Mouse (Mus musculus) gastrocnemius, postnatal 36 days (tissue): ENCODE data around the gene Stambpl1. TPM values are rescaled to one million over a fixed set of nuclear protein-coding genes. Genes with fewer than 3 reads are reported as not detected.

Experiments used
- DNase-seq, 2 experiments: peaks; one replicate each; pipeline ENCODE4 v3.0.0; 2022
- intact Hi-C: fragments of 180-260 bp; cut with DNase I; formaldehyde crosslinking; loops from one replicate; pipeline ENCODE4 v1.15.1; 2025
- total RNA-seq, 2 experiments: library from RNA; stranded (reverse); gene quantifications; 2 replicates each; pipeline ENCODE4 v1.2.3; 2021

The Stambpl1 gene
- total RNA-seq, 2 experiments from 2014 or later, result 0.79 TPM

- peak; percentile 64 to 67 for DNase-seq
- intact Hi-C loops, result no loop called here
Observed at GRCm38 (mm10) chr19:34233944-34234343, 41.9 kb downstream of the Stambpl1 start.

- DNase-seq, result no peak
- intact Hi-C loops, result no loop called here
Observed at GRCm38 (mm10) chr19:34236049-34236448, 44.0 kb downstream of the Stambpl1 start.

GRCm38 (mm10) chr19:34237746-34238145 is 45.7 kb downstream of the Stambpl1 start:
- DNase-seq, result no peak
- intact Hi-C loops, result no loop called here

GRCm38 (mm10) chr19:34240273-34241039 is 48.4 kb downstream of the Stambpl1 start:
- no peak for DNase-seq
- intact Hi-C loops, result loop anchor here (5.0 to 10.0 kb wide), 2 partner anchors 92 to 394 kb away; no protein-coding TSS in a partner anchor

- no peak for DNase-seq
- intact Hi-C loops, result loop anchor here (5.0 to 10.0 kb wide), 2 partner anchors 91 to 393 kb away; no protein-coding TSS in a partner anchor
Observed at GRCm38 (mm10) chr19:34241247-34241915, 49.4 kb downstream of the Stambpl1 start.

GRCm38 (mm10) chr19:34242925-34243324 is 50.9 kb downstream of the Stambpl1 start:
- intact Hi-C loops, result loop anchor here (2.0 to 10.0 kb wide), 4 partner anchors 42 to 392 kb away; no protein-coding TSS in a partner anchor
- no peak for DNase-seq

- intact Hi-C loops, result loop anchor here (5.0 to 10.0 kb wide), 2 partner anchors 88 to 391 kb away; no protein-coding TSS in a partner anchor
- peak in 1 of 2 experiments; percentile 28 for DNase-seq
Observed at GRCm38 (mm10) chr19:34244056-34244455, 52.0 kb downstream of the Stambpl1 start.

- intact Hi-C loops, result loop anchor here (10.0 kb wide), 1 partner anchor 386 kb away; no protein-coding TSS in a partner anchor
- DNase-seq, result no peak
Observed at GRCm38 (mm10) chr19:34248558-34248957, 56.5 kb downstream of the Stambpl1 start.

GRCm38 (mm10) chr19:34250621-34251020 is 58.6 kb downstream of the Stambpl1 start:
- intact Hi-C loops, result no loop called here
- no peak for DNase-seq

- intact Hi-C loops, result no loop called here
- DNase-seq, result no peak
Observed at GRCm38 (mm10) chr19:34251900-34252299, 59.9 kb downstream of the Stambpl1 start.

- intact Hi-C loops, result no loop called here
- DNase-seq, result no peak
Observed at GRCm38 (mm10) chr19:34252450-34252849, 60.4 kb downstream of the Stambpl1 start.

GRCm38 (mm10) chr19:34254101-34254879 is 62.3 kb downstream of the Stambpl1 start:
- DNase-seq, result peak in 1 of 2 experiments; percentile 11
- intact Hi-C loops, result no loop called here

- DNase-seq, result peak in 1 of 2 experiments; percentile 11
Observed at GRCm38 (mm10) chr19:34254880-34255681, 63.1 kb downstream of the Stambpl1 start, which contains the start of gene Acta2. TSS of gene Acta2 (minus strand) at chr19:34255590.

GRCm38 (mm10) chr19:34256149-34256548 is 64.1 kb downstream of the Stambpl1 start:
- no peak for DNase-seq
- intact Hi-C loops, result no loop called here

More at GRCm38 (mm10) chr19:34254880-34255681, 63.1 kb downstream of the Stambpl1 start, which contains the start of gene Acta2:
- intact Hi-C loops, result no loop called here

- DNase-seq, result no peak
- intact Hi-C loops, result no loop called here
Observed at GRCm38 (mm10) chr19:34256936-34257335, 64.9 kb downstream of the Stambpl1 start.

- no peak for DNase-seq
- intact Hi-C loops, result no loop called here
Observed at GRCm38 (mm10) chr19:34262273-34262974, 70.4 kb downstream of the Stambpl1 start.

- DNase-seq, result no peak
- intact Hi-C loops, result no loop called here
Observed at GRCm38 (mm10) chr19:34265604-34266193, 73.7 kb downstream of the Stambpl1 start.

- DNase-seq, result no peak
- intact Hi-C loops, result no loop called here
Observed at GRCm38 (mm10) chr19:34268991-34269390, 77.0 kb downstream of the Stambpl1 start.
